Mouse (Mus musculus) bone marrow, adult 2 months (tissue): ENCODE measurements around the gene Spata32.

ENCODE experiments used
- CTCF ChIP-seq: fragments of 200-500 bp; IDR thresholded peaks from 2 replicates; pipeline ENCODE4 v1.5.1; 2011; ENCODE audit warnings: low read length, control low read depth; ENCODE audit not compliant: control insufficient read depth, insufficient read depth
- POLR2A ChIP-seq: fragments of 200-500 bp; IDR thresholded peaks from 2 replicates; pipeline ENCODE4 v1.6.1; 2011; ENCODE audit warnings: low read depth, mild to moderate bottlenecking, control low read depth, low read length, borderline replicate concordance; ENCODE audit not compliant: control insufficient read depth

DNA sequence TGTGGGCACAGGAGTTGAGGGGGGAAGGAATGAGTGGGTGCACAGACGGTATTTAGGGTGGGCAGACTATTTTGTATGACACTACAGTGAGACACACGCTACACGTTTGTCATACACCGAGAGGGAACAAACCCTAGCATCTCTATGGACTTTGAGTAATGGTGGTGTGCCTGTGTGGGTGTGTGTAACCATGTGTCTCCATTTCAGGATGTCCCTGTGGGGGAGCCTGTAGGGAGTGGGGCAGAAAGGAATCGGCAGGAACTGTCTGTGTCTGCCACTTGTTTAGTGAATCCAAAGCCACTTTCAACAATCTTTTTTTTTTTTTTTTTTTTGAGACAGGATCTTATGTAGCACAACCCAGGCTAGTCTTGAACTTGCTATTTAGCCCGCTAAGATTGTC is 12.0 kb downstream of the Spata32 start:
- no peak for TF ChIP-seq CTCF
- TF ChIP-seq POLR2A = no peak
